Mouse (Mus musculus): Measurements from ENCODE around the gene Gmppb. TPM values are rescaled to one million over a fixed set of nuclear protein-coding genes. Genes with fewer than 3 reads are reported as not detected.
"Not testable (repeated sequence)": the region's sequence is repeated elsewhere in the genome, so short reads cannot be mapped to it uniquely, and the experiment has no call there.

Gene Gmppb
- polyA plus RNA-seq, 1 experiment from 2014 or later, result 12.6 TPM

DNA sequence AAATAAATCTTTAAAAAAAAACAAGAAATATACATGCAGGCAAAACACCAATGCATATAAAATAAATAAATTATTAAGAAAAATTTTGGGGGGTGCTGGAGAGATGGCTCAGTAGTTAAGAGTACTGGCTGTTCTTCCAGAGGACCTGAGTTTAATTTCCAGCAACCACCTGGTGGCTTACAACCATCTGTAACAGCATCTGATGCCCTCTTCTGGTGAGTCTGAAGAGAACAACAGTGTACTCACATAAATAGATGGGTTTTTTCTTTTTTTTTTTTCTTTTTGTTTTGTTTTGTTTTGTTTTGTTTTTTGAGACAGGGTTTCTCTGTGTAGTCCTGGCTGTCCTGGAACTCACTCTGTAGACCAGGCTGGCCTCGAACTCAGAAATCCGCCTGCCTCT is 35.5 kb upstream of the Gmppb start:
- not testable (repeated sequence) for H3K4me3 ChIP-seq (ENCODE audit: low read depth, low read length); H3K27me3 ChIP-seq (ENCODE audit: insufficient read depth, low read length); H3K4me1 ChIP-seq (ENCODE audit: insufficient read depth); DNase-seq; H3K4me2 ChIP-seq (ENCODE audit: low read depth, low read length); H3K9ac ChIP-seq (replicated peaks); H3K9me3 ChIP-seq (ENCODE audit: low read length); H3K27ac ChIP-seq (ENCODE audit: low read depth); ATAC-seq
- 87% methylated on average over 2 of the region's 2 CpGs for WGBS (ENCODE audit: insufficient replicate concordance)
- peaks cover 26% of the 10 kb centered on the region for H3K36me3 ChIP-seq (replicated peaks; ENCODE audit: insufficient read depth, low read length)
- peak; percentile 28; the same call in 1 of the 2 replicates for TF ChIP-seq CTCF (IDR thresholded peaks at IDR 0.05; ENCODE audit: low read depth)

DNA sequence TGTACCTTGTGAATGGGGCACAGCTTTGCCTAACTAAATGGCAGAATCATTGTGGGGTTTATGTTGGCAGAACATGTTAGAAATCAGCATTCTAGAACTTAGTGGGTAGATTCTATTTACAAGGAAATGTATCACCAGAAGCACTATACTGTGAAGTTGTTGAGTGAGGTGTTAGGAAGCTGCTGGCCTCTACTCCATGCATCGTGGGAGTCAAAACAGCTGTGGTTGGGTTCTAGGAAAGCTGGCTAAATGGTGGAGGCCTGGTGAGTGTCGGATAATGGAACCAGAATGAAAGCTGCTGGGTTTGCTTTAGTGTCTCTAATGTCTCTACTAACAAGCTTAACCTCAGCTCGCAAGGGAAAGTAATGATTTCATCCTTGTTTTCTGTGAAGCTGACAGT is 31.9 kb upstream of the Gmppb start:
- Histone ChIP-seq H3K9ac (replicated peaks) (no peak overlapping the region), H3K4me2 (ENCODE audit: low read depth, low read length) (no peak overlapping the region), H3K27ac (ENCODE audit: low read depth) (no peak overlapping the region), H3K4me1 (ENCODE audit: insufficient read depth) (peaks cover 10% of the 10 kb centered on the region), H3K27me3 (ENCODE audit: insufficient read depth, low read length) (no peaks in the 10 kb centered on the region), H3K36me3 (replicated peaks; ENCODE audit: insufficient read depth, low read length) (peaks cover 24% of the 10 kb centered on the region), H3K4me3 (ENCODE audit: low read depth, low read length) (no peak overlapping the region), H3K9me3 (ENCODE audit: low read length) (no peaks in the 10 kb centered on the region)
- DNase-seq, result no peak
- TF ChIP-seq CTCF (IDR thresholded peaks at IDR 0.05; ENCODE audit: low read depth) (no peak), EP300 (IDR thresholded peaks at IDR 0.05; ENCODE audit: low read depth) (no peak)
- 89% methylated on average over 3 of the region's 3 CpGs for WGBS (ENCODE audit: insufficient replicate concordance)
- ATAC-seq, result no peak

DNA sequence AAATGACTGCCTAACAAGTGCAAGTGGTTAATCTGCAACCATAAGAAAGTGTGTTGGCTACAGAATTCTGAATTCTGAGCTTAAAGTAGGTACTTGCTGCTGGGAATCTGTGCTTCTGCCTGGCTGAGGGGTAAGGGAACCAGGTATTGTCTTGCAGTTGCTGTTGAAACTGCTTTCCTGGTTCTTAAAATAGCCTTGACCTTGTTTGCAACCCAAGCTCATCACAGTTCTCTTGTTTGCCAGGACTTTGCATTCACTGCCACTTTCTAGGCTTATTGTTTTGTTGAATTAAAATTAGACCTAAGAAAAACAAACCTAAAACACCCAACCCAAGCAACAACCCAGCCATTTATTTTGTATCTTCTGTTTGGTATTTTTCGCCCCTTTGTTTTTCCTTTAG is 28.3 kb upstream of the Gmppb start:
- Histone ChIP-seq H3K27ac (ENCODE audit: low read depth) (no peak overlapping the region), H3K9me3 (ENCODE audit: low read length) (no peaks in the 10 kb centered on the region), H3K4me3 (ENCODE audit: low read depth, low read length) (no peak overlapping the region), H3K36me3 (replicated peaks; ENCODE audit: insufficient read depth, low read length) (peaks cover 30% of the 10 kb centered on the region), H3K4me1 (ENCODE audit: insufficient read depth) (peaks cover 11% of the 10 kb centered on the region), H3K4me2 (ENCODE audit: low read depth, low read length) (no peak overlapping the region), H3K9ac (replicated peaks) (no peak overlapping the region), H3K27me3 (ENCODE audit: insufficient read depth, low read length) (no peaks in the 10 kb centered on the region)
- TF ChIP-seq CTCF (IDR thresholded peaks at IDR 0.05; ENCODE audit: low read depth) (no peak), EP300 (IDR thresholded peaks at IDR 0.05; ENCODE audit: low read depth) (no peak)
- DNase-seq, result no peak
- no peak for ATAC-seq
- WGBS (ENCODE audit: insufficient replicate concordance), result 88% methylated on average over 1 of the region's 1 CpGs

DNA sequence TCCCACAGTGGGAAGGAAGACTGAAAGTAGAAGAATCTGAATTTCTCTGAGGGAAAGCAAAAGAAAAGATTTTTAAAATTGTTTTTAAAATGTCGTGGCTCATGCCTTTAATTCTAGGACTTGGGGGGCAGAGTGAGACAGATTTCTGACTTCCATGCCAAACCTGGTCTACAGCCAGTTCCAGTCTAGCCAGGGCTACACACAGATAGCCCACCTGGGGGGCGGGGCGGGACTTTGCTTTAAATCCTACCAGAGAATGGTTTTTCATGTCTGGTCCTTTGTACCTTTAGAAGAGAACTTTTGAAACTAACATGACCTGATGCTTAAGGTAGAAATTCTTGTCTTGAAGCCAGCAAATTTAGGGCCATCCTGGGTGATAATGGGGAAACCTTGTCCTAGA is 25.8 kb upstream of the Gmppb start:
- no peaks in the 10 kb centered on the region for H3K9me3 ChIP-seq (ENCODE audit: low read length)
- no peak overlapping the region for H3K4me3 ChIP-seq (ENCODE audit: low read depth, low read length)
- peaks cover 11% of the 10 kb centered on the region for H3K4me1 ChIP-seq (ENCODE audit: insufficient read depth)
- no peak for TF ChIP-seq EP300 (IDR thresholded peaks at IDR 0.05; ENCODE audit: low read depth)
- no peak for TF ChIP-seq CTCF (IDR thresholded peaks at IDR 0.05; ENCODE audit: low read depth)
- no peak overlapping the region for H3K9ac ChIP-seq (replicated peaks)
- H3K27me3 ChIP-seq (ENCODE audit: insufficient read depth, low read length), result no peaks in the 10 kb centered on the region
- ATAC-seq (no peak), DNase-seq (no peak)
- H3K4me2 ChIP-seq (ENCODE audit: low read depth, low read length), result no peak overlapping the region
- H3K27ac ChIP-seq (ENCODE audit: low read depth), result no peak overlapping the region
- 85% methylated on average over 3 of the region's 3 CpGs for WGBS (ENCODE audit: insufficient replicate concordance)
- H3K36me3 ChIP-seq (replicated peaks; ENCODE audit: insufficient read depth, low read length), result peaks cover 38% of the 10 kb centered on the region

DNA sequence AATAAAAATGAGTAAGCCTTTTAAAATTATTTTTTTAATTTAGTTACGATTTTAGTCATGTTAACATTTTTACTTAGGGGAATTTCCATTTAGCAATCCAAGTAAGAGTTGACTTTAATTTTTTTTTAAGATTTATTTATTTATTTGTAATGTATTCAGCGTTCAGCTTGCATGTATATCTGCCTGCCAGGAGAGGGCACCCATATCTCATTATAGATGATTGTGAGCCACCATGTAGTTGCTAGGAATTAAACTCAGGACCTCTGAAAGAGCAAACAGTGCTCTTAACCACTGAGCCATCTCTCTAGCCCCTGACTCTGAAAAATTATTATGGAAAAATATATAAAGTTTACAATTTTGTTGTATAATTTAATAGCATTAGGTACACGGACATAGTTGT is 22.5 kb upstream of the Gmppb start:
- Histone ChIP-seq H3K9ac (replicated peaks) (no peak overlapping the region), H3K27ac (ENCODE audit: low read depth) (no peak overlapping the region), H3K4me1 (ENCODE audit: insufficient read depth) (peaks cover 4% of the 10 kb centered on the region), H3K9me3 (ENCODE audit: low read length) (no peaks in the 10 kb centered on the region), H3K27me3 (ENCODE audit: insufficient read depth, low read length) (no peaks in the 10 kb centered on the region), H3K4me2 (ENCODE audit: low read depth, low read length) (no peak overlapping the region), H3K36me3 (replicated peaks; ENCODE audit: insufficient read depth, low read length) (peaks cover 55% of the 10 kb centered on the region), H3K4me3 (ENCODE audit: low read depth, low read length) (no peak overlapping the region)
- ATAC-seq, result no peak
- TF ChIP-seq EP300 (IDR thresholded peaks at IDR 0.05; ENCODE audit: low read depth) (no peak), CTCF (IDR thresholded peaks at IDR 0.05; ENCODE audit: low read depth) (peak; percentile 32; the same call in 1 of the 2 replicates)
- no peak for DNase-seq
- WGBS (ENCODE audit: insufficient replicate concordance), result 87% methylated on average over 3 of the region's 3 CpGs

DNA sequence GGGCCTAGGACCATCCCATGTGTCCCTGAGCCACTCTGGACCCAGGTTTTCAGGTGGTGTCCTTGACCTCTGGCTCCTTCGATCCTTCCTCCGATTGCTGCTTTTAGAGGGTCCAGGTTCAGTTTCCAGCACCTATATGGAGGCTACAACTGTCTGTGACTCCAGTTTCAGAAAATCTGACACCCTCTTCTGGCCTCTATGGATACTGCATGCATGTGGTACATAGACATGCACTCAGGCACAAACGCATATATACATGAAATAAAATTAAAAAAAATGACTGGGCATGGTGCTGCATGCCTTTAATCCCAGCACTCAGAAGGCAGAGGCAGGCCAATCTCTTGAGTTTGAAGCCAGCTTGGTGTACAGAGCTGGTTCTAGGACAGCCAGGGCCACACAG is 21.2 kb upstream of the Gmppb start:
- no peak for ATAC-seq
- no peak overlapping the region for H3K4me2 ChIP-seq (ENCODE audit: low read depth, low read length)
- H3K27ac ChIP-seq (ENCODE audit: low read depth), result no peak overlapping the region
- H3K36me3 ChIP-seq (replicated peaks; ENCODE audit: insufficient read depth, low read length), result peaks cover 65% of the 10 kb centered on the region
- H3K27me3 ChIP-seq (ENCODE audit: insufficient read depth, low read length), result no peaks in the 10 kb centered on the region
- H3K4me3 ChIP-seq (ENCODE audit: low read depth, low read length), result no peak overlapping the region
- peak; percentile 21; the same call in 1 of the 2 replicates for TF ChIP-seq CTCF (IDR thresholded peaks at IDR 0.05; ENCODE audit: low read depth)
- no peak for TF ChIP-seq EP300 (IDR thresholded peaks at IDR 0.05; ENCODE audit: low read depth)
- WGBS (ENCODE audit: insufficient replicate concordance), result 99% methylated on average over 3 of the region's 3 CpGs
- no peak for DNase-seq
- H3K9ac ChIP-seq (replicated peaks), result no peak overlapping the region
- no peaks in the 10 kb centered on the region for H3K9me3 ChIP-seq (ENCODE audit: low read length)
- H3K4me1 ChIP-seq (ENCODE audit: insufficient read depth), result no peaks in the 10 kb centered on the region

DNA sequence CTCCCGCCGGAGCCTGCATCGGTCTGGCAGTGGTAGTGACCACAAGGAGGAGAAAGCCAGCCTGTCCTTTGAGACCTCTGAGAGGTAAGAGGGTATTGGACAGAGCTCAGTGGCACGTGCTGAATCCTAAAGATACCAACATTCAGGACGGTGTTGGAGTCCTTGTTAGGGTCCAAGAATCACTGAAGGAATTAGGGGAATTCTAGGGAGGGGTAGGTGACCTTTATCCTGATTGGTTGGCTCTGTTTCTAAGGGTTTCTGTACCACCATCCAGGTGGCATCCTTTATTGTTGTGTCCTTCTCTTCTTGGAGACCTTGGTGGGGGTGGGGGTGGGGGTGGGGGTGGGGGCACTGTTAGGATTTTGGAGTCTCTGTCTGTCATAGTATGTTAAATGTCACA is 16.9 kb upstream of the Gmppb start:
- Histone ChIP-seq H3K4me2 (ENCODE audit: low read depth, low read length) (no peak overlapping the region), H3K4me3 (ENCODE audit: low read depth, low read length) (no peak overlapping the region), H3K4me1 (ENCODE audit: insufficient read depth) (no peaks in the 10 kb centered on the region), H3K27me3 (ENCODE audit: insufficient read depth, low read length) (no peaks in the 10 kb centered on the region), H3K9me3 (ENCODE audit: low read length) (no peaks in the 10 kb centered on the region), H3K27ac (ENCODE audit: low read depth) (no peak overlapping the region), H3K9ac (replicated peaks) (no peak overlapping the region), H3K36me3 (replicated peaks; ENCODE audit: insufficient read depth, low read length) (peaks cover 62% of the 10 kb centered on the region)
- 84% methylated on average over 5 of the region's 5 CpGs for WGBS (ENCODE audit: insufficient replicate concordance)
- TF ChIP-seq EP300 (IDR thresholded peaks at IDR 0.05; ENCODE audit: low read depth), result no peak
- TF ChIP-seq CTCF (IDR thresholded peaks at IDR 0.05; ENCODE audit: low read depth), result no peak
- ATAC-seq (no peak), DNase-seq (no peak)

All from liver, postnatal 0 days (tissue).